Mouse (Mus musculus) hindbrain, embryonic 14.5 days (tissue): ENCODE measurements around the gene Sertad4. TPM values are rescaled to one million over a fixed set of nuclear protein-coding genes. Genes with fewer than 3 reads are reported as not detected.

Experiments
- ATAC-seq: fragments of 200-750 bp; cut with Nextera tagmentation; 2 replicates; pipeline ENCODE4 v1.8.0; 2017; ENCODE audit warnings: moderate number of reproducible peaks, mild to moderate bottlenecking, moderate TSS enrichment, moderate library complexity; ENCODE audit not compliant: low FRiP score
- DNase-seq: peaks from one replicate; pipeline ENCODE4 v3.0.0-alpha.2; 2015; ENCODE audit warnings: low spot score
- H3K27ac ChIP-seq: fragments of 300-500 bp; sonication (generic); 2 replicates; pipeline ENCODE4 v1.5.1; 2014; ENCODE audit warnings: mild to moderate bottlenecking, moderate library complexity
- H3K27me3 ChIP-seq: fragments of 300-500 bp; sonication (generic); 2 replicates; pipeline ENCODE4 v1.6.1; 2014; ENCODE audit warnings: mild to moderate bottlenecking, low read length, mixed read lengths; ENCODE audit not compliant: control insufficient read depth, insufficient read depth
- H3K36me3 ChIP-seq: fragments of 300-500 bp; sonication (generic); replicated peaks from 2 replicates; pipeline ENCODE4 v1.6.1; 2014; ENCODE audit not compliant: control insufficient read depth, insufficient read depth
- H3K4me1 ChIP-seq: fragments of 300-500 bp; sonication (generic); replicated peaks from 2 replicates; pipeline ENCODE4 v1.6.1; 2014; ENCODE audit warnings: antibody characterized with exemption, low read length, mixed read lengths; ENCODE audit not compliant: control insufficient read depth, insufficient read depth
- H3K4me2 ChIP-seq: fragments of 300-500 bp; sonication (generic); replicated peaks from 2 replicates; pipeline ENCODE4 v1.6.1; 2014; ENCODE audit warnings: mild to moderate bottlenecking, moderate library complexity
- H3K4me3 ChIP-seq: fragments of 300-500 bp; sonication (generic); replicated peaks from 2 replicates; pipeline ENCODE4 v1.5.1; 2014; ENCODE audit warnings: mild to moderate bottlenecking, low read length
- H3K9ac ChIP-seq: fragments of 300-500 bp; sonication (generic); 2 replicates; pipeline ENCODE4 v1.6.1; 2014
- H3K9me3 ChIP-seq: fragments of 300-500 bp; sonication (generic); 2 replicates; pipeline ENCODE4 v1.6.1; 2016; ENCODE audit warnings: low read length; ENCODE audit not compliant: control insufficient read depth
- WGBS: fragments of 180-500 bp; shearing (Covaris S2); extraction: QIAGEN DNeasy Blood & Tissue Kit; methylation state at CpG from one replicate; pipeline ENCODE4 v1.1.7; 2014; 5-methylcytosine and 5-hydroxymethylcytosine counted together
- polyA plus RNA-seq: library from polyadenylated mRNA; unstranded; fragments of >200 nt; fragmentation: Nextera tagmentation; extraction: Ambion mirVana; gene quantifications from 2 replicates; pipeline ENCODE4 v1.2.1, GENCODE M21; 2014

The Sertad4 gene
- 21.6 and 25.0 TPM in 2 replicates for polyA plus RNA-seq

DNA sequence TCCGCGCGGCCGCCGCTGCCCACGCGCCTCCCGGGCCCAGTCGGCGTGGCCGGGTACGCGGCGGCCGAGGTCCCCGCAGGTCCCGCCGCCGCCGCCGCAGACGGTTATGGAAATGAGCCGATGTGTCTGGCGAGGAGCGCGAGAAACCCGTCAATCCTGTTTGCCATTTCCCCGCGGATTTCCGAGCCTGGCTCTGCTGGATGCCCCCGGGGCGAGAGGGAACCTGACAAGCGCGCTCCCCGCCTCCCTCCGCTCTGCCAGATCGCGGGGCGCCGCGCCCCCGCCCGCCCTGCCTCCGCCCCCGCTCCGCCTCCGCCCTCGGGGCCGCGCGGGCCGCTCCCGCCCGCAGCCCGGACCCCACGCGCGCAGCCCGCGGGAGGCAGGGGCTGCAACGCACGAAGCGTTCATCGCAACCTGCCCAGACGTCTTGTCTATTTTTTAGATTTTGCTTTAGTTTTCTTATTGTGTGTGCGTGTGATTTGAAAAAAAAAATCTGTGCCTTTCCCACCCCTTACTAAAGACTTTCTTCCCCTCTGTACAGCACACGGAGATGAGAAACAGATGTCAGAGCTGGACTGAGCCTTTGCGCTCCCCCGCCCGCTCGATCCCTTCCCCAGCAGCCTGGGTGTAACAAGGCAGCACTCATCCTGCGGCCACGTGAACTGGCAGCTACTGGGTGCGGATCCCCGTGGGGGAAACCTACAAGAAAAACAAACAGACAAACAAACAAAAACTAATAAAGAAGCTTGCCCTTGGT lies at the start of gene Sertad4:
Gene Sertad4, minus strand, starts transcription at position 283 of the 757 bp plus-strand sequence.
- H3K27me3 ChIP-seq, result peaks cover 17% of the 10 kb centered on the region

DNA sequence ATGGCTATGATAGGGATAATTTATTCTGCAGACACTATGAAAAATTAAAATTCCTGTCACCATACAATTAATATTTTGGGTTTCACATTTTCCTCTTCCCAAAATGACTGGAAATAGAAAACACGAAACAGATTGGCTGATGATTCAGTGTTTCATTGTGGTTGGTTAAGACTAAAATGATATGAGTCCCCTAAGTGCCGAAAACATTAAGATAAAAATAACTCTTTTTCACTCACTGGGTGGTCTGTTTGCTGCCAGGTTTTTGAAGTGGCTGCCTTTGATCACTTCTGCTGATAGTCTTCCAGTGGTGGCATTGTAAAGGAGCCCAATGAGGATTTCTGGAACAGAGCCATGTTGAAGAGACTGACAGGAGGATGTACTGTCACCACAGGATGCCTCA lies 46.0 kb upstream of the Sertad4 start:
- WGBS, result 84% methylated on average over 2 of the region's 2 CpGs
- H3K27ac ChIP-seq, result no peak overlapping the region
- H3K27me3 ChIP-seq, result no peaks in the 10 kb centered on the region

More for the DNA sequence above, at the start of gene Sertad4:
- under 1% methylated on average over 51 of the region's 75 CpGs for WGBS
- Histone ChIP-seq H3K27ac (peak within 1 kb of the TSS; percentile 97), H3K4me3 (peak within 1 kb of the TSS; percentile 92), H3K4me2 (peak within 1 kb of the TSS; percentile 84), H3K9ac (peak within 1 kb of the TSS; percentile 95), H3K9me3 (no peaks in the 10 kb centered on the region), H3K36me3 (no peaks in the 10 kb centered on the region), H3K4me1 (peaks cover 48% of the 10 kb centered on the region)
- peak; percentile 52 for ATAC-seq
- DNase-seq, result peak; percentile 71

DNA sequence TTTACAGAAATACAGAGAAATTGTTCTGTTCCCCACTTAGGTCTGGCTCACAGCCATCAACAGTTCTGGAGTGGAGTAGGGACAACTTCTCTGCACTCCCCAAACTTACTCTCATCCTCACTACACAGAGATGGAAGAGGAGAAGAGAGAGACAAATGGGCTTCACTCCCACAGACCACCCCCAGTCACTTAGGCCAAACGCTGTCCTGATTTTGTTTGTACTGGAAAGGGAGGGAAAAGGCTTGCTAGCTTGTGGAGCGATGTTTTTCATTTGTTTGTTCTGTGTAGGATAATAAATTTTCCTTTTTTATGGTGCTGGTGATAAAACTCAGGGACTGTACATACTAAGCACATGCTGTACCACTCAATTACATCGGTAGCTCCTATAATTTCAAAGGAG lies 45.4 kb upstream of the Sertad4 start:
- WGBS, result 82% methylated on average over 3 of the region's 3 CpGs
- no peak overlapping the region for H3K4me3 ChIP-seq
- DNase-seq, result no peak
- peaks cover 20% of the 10 kb centered on the region for H3K36me3 ChIP-seq
- H3K27me3 ChIP-seq, result no peaks in the 10 kb centered on the region
- H3K4me2 ChIP-seq, result no peak overlapping the region
- no peak overlapping the region for H3K9ac ChIP-seq
- ATAC-seq, result no peak
- H3K9me3 ChIP-seq, result no peaks in the 10 kb centered on the region
- H3K27ac ChIP-seq, result no peak overlapping the region
- no peaks in the 10 kb centered on the region for H3K4me1 ChIP-seq

More for the DNA sequence above, 46.0 kb upstream of the Sertad4 start:
- Histone ChIP-seq H3K36me3 (peaks cover 14% of the 10 kb centered on the region), H3K4me3 (no peak overlapping the region), H3K4me2 (no peak overlapping the region), H3K9ac (no peak overlapping the region), H3K9me3 (no peaks in the 10 kb centered on the region), H3K4me1 (no peaks in the 10 kb centered on the region)
- DNase-seq (no peak), ATAC-seq (no peak)

DNA sequence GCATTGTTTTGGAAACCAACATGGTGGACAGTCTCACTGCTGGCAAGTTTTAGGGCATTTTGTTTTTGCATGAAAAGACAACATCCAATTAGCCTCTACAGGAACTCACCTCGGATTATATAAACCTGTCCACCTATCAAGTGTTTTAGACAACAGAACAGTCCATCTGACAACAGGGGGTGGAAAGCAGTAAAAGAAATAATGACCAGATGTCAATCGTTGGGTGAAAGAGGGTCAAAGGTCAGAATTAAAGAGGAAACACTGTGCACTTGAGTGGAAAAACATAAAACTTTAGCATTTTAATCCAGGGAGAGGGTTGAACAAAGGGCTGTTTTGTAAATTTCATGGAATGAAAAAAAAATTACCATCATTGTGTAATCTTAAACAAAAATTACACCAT lies 43.2 kb upstream of the Sertad4 start:
- DNase-seq (no peak), ATAC-seq (no peak)
- no peak overlapping the region for H3K9ac ChIP-seq
- H3K9me3 ChIP-seq, result no peaks in the 10 kb centered on the region
- H3K4me1 ChIP-seq, result no peaks in the 10 kb centered on the region
- no peak overlapping the region for H3K27ac ChIP-seq
- no peaks in the 10 kb centered on the region for H3K27me3 ChIP-seq
- no peak overlapping the region for H3K4me2 ChIP-seq
- WGBS, result 22% methylated on average over 2 of the region's 2 CpGs
- H3K36me3 ChIP-seq, result peaks cover 21% of the 10 kb centered on the region
- H3K4me3 ChIP-seq, result no peak overlapping the region

DNA sequence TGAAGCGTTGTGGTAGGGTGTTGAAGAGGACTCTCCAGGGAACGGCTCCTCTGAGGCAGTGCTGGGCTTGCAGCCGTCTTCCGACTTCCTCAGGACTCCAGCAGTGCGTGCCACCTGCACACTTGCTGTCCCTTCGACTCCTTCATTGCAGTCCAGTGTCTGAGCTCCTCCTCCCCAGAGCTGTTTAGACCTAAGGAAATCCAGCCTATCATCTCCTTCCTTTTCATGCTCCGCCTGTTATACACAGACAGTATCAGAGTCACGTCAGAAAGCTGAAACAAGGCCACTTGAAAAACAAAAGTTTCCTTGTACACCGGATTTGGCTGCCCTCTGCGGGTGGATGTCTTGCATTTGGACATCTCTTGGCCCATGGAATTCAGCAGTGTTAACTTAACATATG lies 41.7 kb upstream of the Sertad4 start:
- H3K4me3 ChIP-seq, result no peak overlapping the region
- peaks cover 21% of the 10 kb centered on the region for H3K36me3 ChIP-seq
- no peaks in the 10 kb centered on the region for H3K9me3 ChIP-seq
- H3K4me1 ChIP-seq, result no peaks in the 10 kb centered on the region
- 73% methylated on average over 10 of the region's 10 CpGs for WGBS
- no peak overlapping the region for H3K9ac ChIP-seq
- H3K27me3 ChIP-seq, result no peaks in the 10 kb centered on the region
- no peak overlapping the region for H3K27ac ChIP-seq
- H3K4me2 ChIP-seq, result no peak overlapping the region
- ATAC-seq, result no peak
- DNase-seq, result no peak

DNA sequence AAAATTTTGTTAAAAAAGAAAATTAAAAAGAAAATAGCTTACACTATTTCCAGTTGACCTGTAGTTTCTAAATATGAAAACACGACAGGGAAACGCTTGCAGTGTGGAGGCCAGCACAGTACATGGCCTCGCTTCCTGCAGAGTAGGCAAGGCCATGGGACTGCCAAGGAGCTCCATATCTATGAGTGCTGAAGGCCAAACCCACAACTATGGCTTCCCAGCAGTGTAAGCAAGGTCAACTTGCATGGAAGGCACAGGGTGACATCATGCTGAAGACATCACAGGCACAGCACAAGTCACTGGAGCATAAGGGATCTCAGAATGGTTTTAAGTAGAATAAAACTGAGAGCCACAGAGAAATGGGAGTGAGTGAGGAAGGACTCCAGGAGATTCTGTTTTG lies 40.5 kb upstream of the Sertad4 start:
- H3K4me1 ChIP-seq, result no peaks in the 10 kb centered on the region
- WGBS, result 93% methylated on average over 3 of the region's 3 CpGs
- H3K4me3 ChIP-seq, result no peak overlapping the region
- H3K9ac ChIP-seq, result no peak overlapping the region
- no peak for DNase-seq
- no peak overlapping the region for H3K4me2 ChIP-seq
- no peaks in the 10 kb centered on the region for H3K27me3 ChIP-seq
- H3K9me3 ChIP-seq, result no peaks in the 10 kb centered on the region
- H3K27ac ChIP-seq, result no peak overlapping the region
- peaks cover 21% of the 10 kb centered on the region for H3K36me3 ChIP-seq
- ATAC-seq, result no peak

DNA sequence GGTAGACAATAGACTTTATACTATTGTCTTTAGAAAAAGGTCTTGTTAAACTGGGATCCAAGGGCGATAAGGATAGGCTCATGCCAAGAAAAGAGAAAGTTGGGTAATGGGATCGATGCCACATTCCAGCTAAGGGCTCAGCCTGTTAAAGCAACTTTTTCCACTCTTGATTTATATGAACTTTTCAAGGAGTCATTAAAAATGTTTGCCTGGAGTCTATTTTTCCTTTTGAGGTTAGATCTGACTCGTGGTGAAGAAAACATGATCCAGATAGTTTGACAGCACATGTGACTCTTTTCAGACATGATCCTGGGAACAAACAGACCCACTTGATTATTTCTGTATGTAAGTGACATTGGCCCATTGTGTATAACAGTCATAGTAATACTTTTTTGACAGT lies 35.2 kb upstream of the Sertad4 start:
- DNase-seq (no peak), ATAC-seq (no peak)
- WGBS, result 86% methylated on average over 3 of the region's 3 CpGs
- Histone ChIP-seq H3K9ac (no peak overlapping the region), H3K4me2 (no peak overlapping the region), H3K9me3 (no peaks in the 10 kb centered on the region), H3K27me3 (no peaks in the 10 kb centered on the region), H3K4me1 (no peaks in the 10 kb centered on the region), H3K27ac (no peak overlapping the region), H3K36me3 (no peaks in the 10 kb centered on the region; the same call in 1 of the 2 replicates), H3K4me3 (no peak overlapping the region)

DNA sequence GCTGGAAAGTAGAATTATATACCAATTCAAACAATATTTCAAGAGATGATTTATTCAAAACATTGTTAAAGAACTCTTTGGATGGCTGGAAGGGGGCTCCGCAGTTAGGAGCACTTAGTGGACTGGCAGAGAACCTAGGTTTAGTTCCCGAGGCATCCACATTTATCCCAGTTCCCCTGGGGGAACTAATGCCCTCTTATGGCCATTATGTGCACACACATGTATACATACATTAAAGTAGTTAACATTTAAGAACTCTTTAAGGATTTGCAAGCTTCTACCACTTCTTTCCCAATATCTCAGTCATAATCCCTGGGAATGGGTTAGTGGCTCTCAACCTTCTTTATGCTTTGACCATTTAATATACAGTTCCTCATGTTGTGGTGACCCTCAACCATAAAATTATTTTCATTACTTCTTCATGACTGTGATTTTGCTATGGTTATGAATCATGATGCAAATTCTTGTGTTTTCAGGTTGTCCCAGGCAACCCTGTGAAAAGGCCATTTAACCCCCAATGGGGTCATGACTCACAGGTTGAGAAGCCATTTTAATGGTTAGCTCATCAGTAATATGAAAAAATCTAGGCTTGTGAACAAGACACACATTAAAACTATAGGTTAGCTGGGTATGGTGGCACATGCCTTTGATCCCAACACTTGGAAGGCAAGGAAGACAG lies 27.2 kb upstream of the Sertad4 start:
- Histone ChIP-seq H3K27me3 (no peaks in the 10 kb centered on the region), H3K9ac (no peak overlapping the region), H3K36me3 (no peaks in the 10 kb centered on the region), H3K4me2 (no peak overlapping the region), H3K27ac (no peak overlapping the region), H3K4me3 (no peak overlapping the region), H3K4me1 (no peaks in the 10 kb centered on the region), H3K9me3 (no peaks in the 10 kb centered on the region)
- ATAC-seq, result no peak
- no peak for DNase-seq
- WGBS, result 70% methylated on average over 2 of the region's 2 CpGs

DNA sequence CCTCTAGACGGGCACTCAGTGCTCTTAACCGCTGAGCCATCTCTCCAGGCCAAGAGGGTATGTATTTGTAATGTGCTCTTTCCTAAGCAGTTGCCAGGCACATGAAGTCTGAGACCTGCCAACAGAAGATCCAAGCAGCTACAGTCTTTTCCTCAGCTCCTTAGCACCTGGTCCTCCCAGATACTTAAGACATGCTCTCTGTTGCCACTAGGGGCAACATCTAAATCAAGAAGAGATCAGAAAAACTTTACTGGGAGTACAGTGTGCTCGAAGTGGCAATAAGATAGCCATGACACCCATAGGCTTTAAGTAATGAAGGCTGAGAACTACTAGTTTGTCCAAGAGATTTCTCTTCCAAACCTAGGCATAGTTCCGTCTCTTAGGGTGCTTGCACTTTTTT lies 24.6 kb upstream of the Sertad4 start:
- Histone ChIP-seq H3K9me3 (no peaks in the 10 kb centered on the region), H3K4me1 (no peaks in the 10 kb centered on the region), H3K27me3 (no peaks in the 10 kb centered on the region), H3K9ac (no peak overlapping the region), H3K4me2 (no peak overlapping the region), H3K36me3 (no peaks in the 10 kb centered on the region), H3K27ac (no peak overlapping the region), H3K4me3 (no peak overlapping the region)
- WGBS, result 85% methylated on average over 4 of the region's 4 CpGs
- ATAC-seq (no peak), DNase-seq (no peak)
